Mouse (Mus musculus): Measurements from ENCODE around the gene Gpm6b.

Gpm6b gene

GRCm38 (mm10) chrX:166358955-166359354 lies 120.2 kb downstream of the Gpm6b start:
- DNase-seq: no peak

GRCm38 (mm10) chrX:166359927-166360440 lies 121.3 kb downstream of the Gpm6b start:
- no peak for DNase-seq

- DNase-seq: no peak
Measured at GRCm38 (mm10) chrX:166360455-166360854, 121.7 kb downstream of the Gpm6b start.

GRCm38 (mm10) chrX:166365458-166366213 lies 126.9 kb downstream of the Gpm6b start:
- DNase-seq: no peak

- DNase-seq: no peak
Measured at GRCm38 (mm10) chrX:166376681-166377328, 138.1 kb downstream of the Gpm6b start.

GRCm38 (mm10) chrX:166378652-166379051 lies 139.9 kb downstream of the Gpm6b start:
- DNase-seq: no peak

- no peak for DNase-seq
Measured at GRCm38 (mm10) chrX:166383606-166384005, 144.9 kb downstream of the Gpm6b start.

GRCm38 (mm10) chrX:166384935-166385334 lies 146.2 kb downstream of the Gpm6b start:
- DNase-seq: no peak

- no peak for DNase-seq
Measured at GRCm38 (mm10) chrX:166386656-166387055, 147.9 kb downstream of the Gpm6b start.

- no peak for DNase-seq
Measured at GRCm38 (mm10) chrX:166393753-166394152, 155.0 kb downstream of the Gpm6b start.

GRCm38 (mm10) chrX:166407865-166408264 lies 169.2 kb downstream of the Gpm6b start:
- no peak for DNase-seq

GRCm38 (mm10) chrX:166416196-166416595 lies 177.5 kb downstream of the Gpm6b start:
- no peak for DNase-seq

GRCm38 (mm10) chrX:166434812-166435211 lies 196.1 kb downstream of the Gpm6b start:
- DNase-seq: no peak

All from right cerebral cortex, postnatal 4 days (tissue).